Mouse (Mus musculus): Measurements from ENCODE around the gene Olfr1046.
"Not testable (repeated sequence)": the region's sequence is repeated elsewhere in the genome, so short reads cannot be mapped to it uniquely, and the experiment has no call there.

The Olfr1046 gene

GRCm38 (mm10) chr2:86219214-86219613 is at the start of gene Olfr1046:
Gene Olfr1046 (minus strand): TSS chr2:86219314.
- no peak for DNase-seq (ENCODE audit: low read depth)

- not testable (repeated sequence) for DNase-seq (ENCODE audit: low read depth)
Measured at GRCm38 (mm10) chr2:86258228-86258627, 39.1 kb upstream of the Olfr1046 start, which contains the start of gene Olfr1049. Gene Olfr1049 (minus strand): TSS chr2:86258328.

GRCm38 (mm10) chr2:86240189-86240588 is 21.1 kb upstream of the Olfr1046 start, which contains the start of gene Olfr1048:
Gene Olfr1048 (minus strand): TSS chr2:86240289.
- no peak for DNase-seq (ENCODE audit: low read depth)

- no peak for DNase-seq (ENCODE audit: low read depth)
Measured at GRCm38 (mm10) chr2:86231301-86231700, 12.2 kb upstream of the Olfr1046 start, which contains the start of gene Olfr1047. Gene Olfr1047 (minus strand): TSS chr2:86231401.

GRCm38 (mm10) chr2:86202909-86203308 is 16.2 kb downstream of the Olfr1046 start, which contains the start of gene Olfr1045:
Gene Olfr1045 (minus strand): TSS chr2:86203009.
- no peak for DNase-seq (ENCODE audit: low read depth)

- no peak for DNase-seq (ENCODE audit: low read depth)
Measured at GRCm38 (mm10) chr2:86195863-86196262, 23.3 kb downstream of the Olfr1046 start.

GRCm38 (mm10) chr2:86185583-86185982 is 33.5 kb downstream of the Olfr1046 start, which contains the start of gene Olfr52:
Gene Olfr52 (minus strand): TSS chr2:86185683.
- DNase-seq (ENCODE audit: low read depth): no peak

GRCm38 (mm10) chr2:86179950-86180349 is 39.2 kb downstream of the Olfr1046 start:
- no peak for DNase-seq (ENCODE audit: low read depth)

- no peak for DNase-seq (ENCODE audit: low read depth)
Measured at GRCm38 (mm10) chr2:86177720-86178119, 41.4 kb downstream of the Olfr1046 start, which contains the start of gene Olfr1044. Gene Olfr1044 (minus strand): TSS chr2:86177820.

GRCm38 (mm10) chr2:86175422-86175821 is 43.7 kb downstream of the Olfr1046 start:
- DNase-seq (ENCODE audit: low read depth): not testable (repeated sequence)

GRCm38 (mm10) chr2:86167422-86167821 is 51.7 kb downstream of the Olfr1046 start, which contains the start of gene Olfr1043:
Gene Olfr1043 (minus strand): TSS chr2:86167522.
- DNase-seq (ENCODE audit: low read depth): no peak
